Mouse (Mus musculus) limb, embryonic 13.5 days (tissue): Measurements from ENCODE around the gene Rhobtb1. TPM values are rescaled to one million over a fixed set of nuclear protein-coding genes. Genes with fewer than 3 reads are reported as not detected.
A peak's percentile ranks its signal among the peaks of the same experiment; 100 is the strongest.

Source experiments
- ATAC-seq: fragments of 200-750 bp; cut with Nextera tagmentation; 2 replicates; pipeline ENCODE4 v1.8.0; 2017; ENCODE audit warnings: low read depth, moderate number of reproducible peaks, moderate TSS enrichment; ENCODE audit not compliant: low FRiP score
- H3K27ac ChIP-seq: fragments of 300-500 bp; sonication (generic); 2 replicates; pipeline ENCODE4 v1.5.1; 2015; ENCODE audit warnings: inconsistent platforms, mild to moderate bottlenecking, moderate library complexity
- H3K27me3 ChIP-seq: fragments of 300-500 bp; sonication (generic); 2 replicates; pipeline ENCODE4 v1.6.1; 2015; ENCODE audit warnings: mild to moderate bottlenecking, inconsistent platforms
- H3K36me3 ChIP-seq: fragments of 300-500 bp; sonication (generic); 2 replicates; pipeline ENCODE4 v1.6.1; 2015; ENCODE audit warnings: inconsistent platforms, mild to moderate bottlenecking, moderate library complexity
- H3K4me1 ChIP-seq: fragments of 300-500 bp; sonication (generic); 2 replicates; pipeline ENCODE4 v1.6.1; 2015; ENCODE audit warnings: inconsistent platforms
- H3K4me2 ChIP-seq: fragments of 300-500 bp; sonication (generic); replicated peaks from 2 replicates; pipeline ENCODE4 v1.6.1; 2015; ENCODE audit warnings: inconsistent platforms, mild to moderate bottlenecking, moderate library complexity
- H3K4me3 ChIP-seq: fragments of 300-500 bp; sonication (generic); 2 replicates; pipeline ENCODE4 v1.5.1; 2015; ENCODE audit warnings: moderate library complexity, mild to moderate bottlenecking, inconsistent platforms
- H3K9ac ChIP-seq: fragments of 300-500 bp; sonication (generic); 2 replicates; pipeline ENCODE4 v1.6.1; 2015; ENCODE audit warnings: mild to moderate bottlenecking, inconsistent platforms
- H3K9me3 ChIP-seq: fragments of 300-500 bp; sonication (generic); 2 replicates; pipeline ENCODE4 v1.6.1; 2016; ENCODE audit warnings: inconsistent platforms
- WGBS: fragments of 180-500 bp; shearing (Covaris S2); methylation state at CpG from one replicate; pipeline ENCODE4 v1.1.7; 2015; 5-methylcytosine and 5-hydroxymethylcytosine counted together
- polyA plus RNA-seq: library from polyadenylated mRNA; unstranded; fragments of >200 nt; fragmentation: Nextera tagmentation; extraction: Ambion mirVana; gene quantifications from 2 replicates; pipeline ENCODE4 v1.2.1, GENCODE M21; 2015

Rhobtb1 gene
- polyA plus RNA-seq, 1 experiment from 2014 or later: 36.7 TPM

DNA sequence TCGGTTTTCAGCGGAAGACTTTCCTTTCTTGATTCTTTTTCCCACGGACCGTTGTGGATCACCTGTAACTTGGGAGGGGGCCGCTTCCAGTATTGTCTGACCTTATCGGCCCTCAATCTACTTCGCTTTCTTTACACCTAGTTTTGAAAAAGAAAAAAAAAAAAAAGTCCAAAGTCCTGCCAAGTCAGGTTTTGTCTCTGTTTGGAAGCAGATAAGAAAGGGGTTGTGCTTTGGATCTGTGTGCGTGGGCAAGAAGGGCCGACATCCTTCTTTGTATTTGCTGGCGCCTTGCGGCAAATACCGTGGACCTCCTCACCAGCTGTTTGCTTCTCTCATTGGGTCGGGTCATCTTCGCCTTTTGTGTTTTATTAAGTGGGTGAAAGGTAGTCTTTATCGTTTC is 114.2 kb downstream of the Rhobtb1 start:
- no peak overlapping the region for H3K27ac ChIP-seq
- no peaks in the 10 kb centered on the region for H3K27me3 ChIP-seq
- peaks cover 37% of the 10 kb centered on the region for H3K36me3 ChIP-seq
- H3K9ac ChIP-seq: no peak overlapping the region
- no peak overlapping the region for H3K4me3 ChIP-seq
- H3K9me3 ChIP-seq: no peaks in the 10 kb centered on the region
- H3K4me2 ChIP-seq: no peak overlapping the region
- peaks cover 35% of the 10 kb centered on the region for H3K4me1 ChIP-seq
- ATAC-seq: no peak
- 91% methylated on average over 15 of the region's 15 CpGs for WGBS

DNA sequence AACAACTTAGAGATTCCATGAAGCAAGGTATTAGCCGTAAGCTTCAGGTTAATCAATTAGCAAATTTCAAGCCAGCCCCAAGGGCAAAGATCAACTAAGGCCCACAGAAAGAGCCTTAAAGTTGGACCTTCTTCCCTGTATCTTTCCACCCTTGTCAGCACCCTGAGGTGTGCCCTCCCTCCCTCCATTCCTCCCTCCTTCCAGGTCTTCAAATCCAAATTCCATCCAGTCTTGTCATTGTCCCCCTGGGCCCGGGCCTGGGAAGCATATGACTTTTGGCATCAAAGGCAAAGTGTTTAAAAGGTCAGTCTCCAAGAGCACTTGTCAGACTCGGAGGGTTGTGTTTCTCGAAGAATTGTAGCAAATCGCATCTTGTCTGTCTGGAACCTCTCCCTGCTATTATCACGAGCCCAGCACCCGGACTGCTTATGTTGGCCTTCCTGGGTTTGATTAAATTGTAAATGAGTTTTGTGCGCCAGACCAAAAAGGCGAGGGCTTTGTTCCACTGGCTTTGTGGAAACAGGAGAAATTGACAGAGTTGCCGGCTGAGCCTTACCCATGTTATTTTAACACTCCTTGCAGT is 116.9 kb downstream of the Rhobtb1 start:
- H3K27ac ChIP-seq: no peak overlapping the region
- H3K36me3 ChIP-seq: peaks cover 57% of the 10 kb centered on the region
- no peaks in the 10 kb centered on the region for H3K27me3 ChIP-seq
- no peaks in the 10 kb centered on the region for H3K9me3 ChIP-seq
- H3K4me2 ChIP-seq: no peak overlapping the region
- ATAC-seq: no peak
- 61% methylated on average over 10 of the region's 10 CpGs for WGBS
- H3K9ac ChIP-seq: peak overlapping the region; percentile 3; the same call in 1 of the 2 replicates
- H3K4me3 ChIP-seq: no peak overlapping the region
- peaks cover 19% of the 10 kb centered on the region for H3K4me1 ChIP-seq

- H3K9me3 ChIP-seq: no peaks in the 10 kb centered on the region
- H3K27me3 ChIP-seq: no peaks in the 10 kb centered on the region
- WGBS: 76% methylated on average over 10 of the region's 10 CpGs
- no peak for ATAC-seq
- peaks cover 78% of the 10 kb centered on the region for H3K36me3 ChIP-seq
- no peaks in the 10 kb centered on the region for H3K4me1 ChIP-seq
- H3K9ac ChIP-seq: no peak overlapping the region
- H3K4me3 ChIP-seq: no peak overlapping the region
- H3K4me2 ChIP-seq: no peak overlapping the region
- H3K27ac ChIP-seq: no peak overlapping the region
These were observed 120.2 kb downstream of the Rhobtb1 start for GRCm38 (mm10) chr10:69271436-69271835.

DNA sequence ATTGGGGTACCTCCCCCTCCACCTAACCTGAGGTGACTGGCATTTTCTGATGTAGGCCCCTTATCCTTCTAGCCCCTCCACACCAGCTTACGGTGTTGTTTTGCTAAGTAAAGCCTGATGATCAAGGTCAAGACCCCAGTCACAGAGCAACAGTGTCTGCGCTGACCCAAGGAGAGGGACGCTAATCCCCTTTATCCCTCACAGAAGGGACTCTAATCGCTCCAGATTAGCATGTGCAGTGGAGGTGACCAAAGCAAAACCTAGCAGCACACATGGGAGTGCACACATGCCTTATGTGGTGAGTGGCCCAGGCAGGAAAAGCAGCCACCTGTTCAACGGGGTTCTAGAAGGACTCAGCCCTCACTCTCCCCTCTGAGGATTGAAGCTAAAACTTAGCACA is 123.0 kb downstream of the Rhobtb1 start:
- no peak for ATAC-seq
- H3K27ac ChIP-seq: no peak overlapping the region
- peaks cover 81% of the 10 kb centered on the region for H3K36me3 ChIP-seq

GRCm38 (mm10) chr10:69274705-69275104 is 123.5 kb downstream of the Rhobtb1 start:
- Histone ChIP-seq H3K4me1 (peaks cover 13% of the 10 kb centered on the region), H3K4me3 (no peak overlapping the region), H3K9me3 (no peaks in the 10 kb centered on the region), H3K4me2 (no peak overlapping the region), H3K27me3 (0 out of 2 replicates have a peak, but pooled peaks cover 3% of the 10 kb centered on the region), H3K9ac (no peak overlapping the region), H3K36me3 (peaks cover 85% of the 10 kb centered on the region), H3K27ac (no peak overlapping the region)
- no peak for ATAC-seq

More for the DNA sequence above, 123.0 kb downstream of the Rhobtb1 start:
- no peaks in the 10 kb centered on the region for H3K9me3 ChIP-seq
- no peak overlapping the region for H3K4me2 ChIP-seq
- peaks cover 10% of the 10 kb centered on the region for H3K4me1 ChIP-seq
- 0 out of 2 replicates have a peak, but pooled peaks cover 3% of the 10 kb centered on the region for H3K27me3 ChIP-seq
- H3K9ac ChIP-seq: no peak overlapping the region
- 50% methylated on average over 5 of the region's 5 CpGs for WGBS
- H3K4me3 ChIP-seq: no peak overlapping the region

GRCm38 (mm10) chr10:69275811-69276775 is 124.9 kb downstream of the Rhobtb1 start:
- no peak overlapping the region for H3K4me3 ChIP-seq
- no peak overlapping the region for H3K27ac ChIP-seq
- 88% methylated on average over 12 of the region's 12 CpGs for WGBS
- H3K27me3 ChIP-seq: 0 out of 2 replicates have a peak, but pooled peaks cover 3% of the 10 kb centered on the region
- ATAC-seq: no peak
- no peaks in the 10 kb centered on the region for H3K9me3 ChIP-seq
- H3K9ac ChIP-seq: no peak overlapping the region
- no peak overlapping the region for H3K4me2 ChIP-seq
- H3K4me1 ChIP-seq: peaks cover 13% of the 10 kb centered on the region
- H3K36me3 ChIP-seq: peaks cover 79% of the 10 kb centered on the region

GRCm38 (mm10) chr10:69276920-69277435 is 125.7 kb downstream of the Rhobtb1 start:
- Histone ChIP-seq H3K27ac (no peak overlapping the region), H3K4me1 (peaks cover 13% of the 10 kb centered on the region), H3K9me3 (no peaks in the 10 kb centered on the region), H3K9ac (no peak overlapping the region), H3K36me3 (peaks cover 75% of the 10 kb centered on the region), H3K4me3 (no peak overlapping the region), H3K4me2 (no peak overlapping the region), H3K27me3 (0 out of 2 replicates have a peak, but pooled peaks cover 3% of the 10 kb centered on the region)
- no peak for ATAC-seq
- WGBS: 94% methylated on average over 9 of the region's 9 CpGs

DNA sequence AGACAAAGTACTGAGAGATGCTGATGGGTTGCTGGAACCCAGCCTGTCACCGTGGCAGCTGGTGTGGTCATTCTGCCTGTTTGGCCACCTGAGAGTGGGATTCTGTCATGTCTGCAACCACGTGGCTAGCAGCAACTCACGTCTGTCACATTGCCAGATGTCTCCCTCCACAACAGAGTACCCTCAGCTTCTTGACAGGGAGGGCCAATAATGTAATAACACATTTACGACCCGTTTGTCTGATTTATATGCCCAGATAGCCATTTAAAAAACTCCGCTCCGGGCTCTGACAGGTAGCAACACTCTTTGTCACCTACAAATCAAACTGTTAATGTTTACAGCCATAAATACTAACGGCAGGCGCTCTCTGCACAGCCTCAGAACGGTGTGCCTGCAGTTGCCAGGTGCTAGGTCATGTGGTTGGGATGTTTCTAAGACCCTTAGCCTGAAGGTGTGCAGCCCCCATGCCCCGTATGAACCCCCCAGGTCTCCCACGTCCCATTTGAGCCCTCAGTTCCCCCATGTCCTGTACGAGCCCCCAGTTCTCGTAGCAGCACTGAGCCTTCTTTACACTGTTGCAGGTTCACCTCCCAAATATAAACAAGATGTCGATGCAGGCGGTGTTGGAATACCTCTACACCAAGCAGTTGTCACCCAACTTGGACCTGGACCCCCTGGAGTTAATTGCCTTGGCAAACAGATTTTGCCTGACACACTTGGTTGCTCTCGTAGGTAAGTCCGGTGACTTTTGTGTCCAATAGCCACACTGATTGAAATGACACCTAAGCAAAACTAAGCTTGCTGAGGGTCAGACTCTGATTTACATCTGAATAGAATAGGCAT is 127.8 kb downstream of the Rhobtb1 start:
- no peak overlapping the region for H3K4me2 ChIP-seq
- 24% methylated on average over 18 of the region's 18 CpGs for WGBS

DNA sequence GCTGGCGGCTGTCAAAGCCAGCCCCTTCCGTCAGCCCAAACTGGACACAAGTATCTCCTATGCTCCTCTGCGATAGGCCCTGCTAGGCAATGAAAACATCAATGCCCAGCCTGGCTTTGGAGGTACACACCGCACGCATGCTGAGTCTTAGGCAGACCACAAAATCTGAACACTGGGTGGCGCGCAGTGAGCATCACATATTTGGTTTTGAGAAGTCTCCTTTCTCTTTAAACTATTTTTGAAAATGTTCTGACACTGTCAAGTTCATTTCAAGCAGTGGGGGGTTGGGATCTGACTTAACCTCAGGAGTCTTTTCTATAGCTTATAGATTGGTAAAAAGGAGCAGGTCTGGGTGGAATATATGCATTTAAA is 128.4 kb downstream of the Rhobtb1 start:
- WGBS: 82% methylated on average over 7 of the region's 7 CpGs

More for the DNA sequence above, 127.8 kb downstream of the Rhobtb1 start:
- Histone ChIP-seq H3K36me3 (peaks cover 76% of the 10 kb centered on the region), H3K9ac (no peak overlapping the region), H3K27ac (no peak overlapping the region), H3K4me3 (no peak overlapping the region), H3K9me3 (no peaks in the 10 kb centered on the region), H3K4me1 (peaks cover 13% of the 10 kb centered on the region), H3K27me3 (0 out of 2 replicates have a peak, but pooled peaks cover 3% of the 10 kb centered on the region)
- peak; percentile 69 for ATAC-seq

GRCm38 (mm10) chr10:69286939-69287338 is 135.7 kb downstream of the Rhobtb1 start:
- H3K36me3 ChIP-seq: peaks cover 87% of the 10 kb centered on the region

More for the DNA sequence above, 128.4 kb downstream of the Rhobtb1 start:
- Histone ChIP-seq H3K27ac (no peak overlapping the region), H3K9ac (no peak overlapping the region), H3K36me3 (peaks cover 76% of the 10 kb centered on the region), H3K4me2 (no peak overlapping the region), H3K9me3 (no peaks in the 10 kb centered on the region), H3K4me3 (no peak overlapping the region), H3K4me1 (peaks cover 13% of the 10 kb centered on the region), H3K27me3 (0 out of 2 replicates have a peak, but pooled peaks cover 3% of the 10 kb centered on the region)
- no peak for ATAC-seq

DNA sequence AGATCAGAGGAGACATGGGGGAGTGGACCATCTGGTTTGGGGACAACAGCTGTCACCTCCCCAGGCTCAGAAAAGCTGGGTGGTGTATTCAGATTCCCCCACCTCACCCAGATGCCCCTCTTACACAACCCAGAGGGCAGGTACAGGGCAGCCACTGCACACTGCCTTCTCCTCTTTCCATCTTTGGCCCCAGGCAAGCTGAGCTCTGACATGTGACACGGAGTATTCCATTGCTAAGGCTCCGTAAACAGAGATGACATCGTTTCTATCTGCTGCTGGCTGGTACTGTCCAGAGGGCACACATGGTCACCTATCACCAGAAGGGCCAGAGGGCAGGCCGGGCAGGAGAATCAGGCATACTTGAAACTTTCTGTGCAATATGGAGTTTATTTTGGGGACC is 136.9 kb downstream of the Rhobtb1 start:
- ATAC-seq: no peak
- Histone ChIP-seq H3K27me3 (no peaks in the 10 kb centered on the region), H3K9me3 (no peaks in the 10 kb centered on the region), H3K4me3 (no peak overlapping the region), H3K4me2 (no peak overlapping the region), H3K4me1 (no peaks in the 10 kb centered on the region), H3K27ac (no peak overlapping the region), H3K36me3 (peaks cover 77% of the 10 kb centered on the region), H3K9ac (no peak overlapping the region)
- 90% methylated on average over 4 of the region's 4 CpGs for WGBS

More at GRCm38 (mm10) chr10:69286939-69287338, 135.7 kb downstream of the Rhobtb1 start:
- Histone ChIP-seq H3K4me3 (no peak overlapping the region), H3K27ac (no peak overlapping the region), H3K4me2 (no peak overlapping the region), H3K4me1 (no peaks in the 10 kb centered on the region), H3K9ac (no peak overlapping the region), H3K27me3 (no peaks in the 10 kb centered on the region), H3K9me3 (no peaks in the 10 kb centered on the region)
- ATAC-seq: no peak
- 98% methylated on average over 3 of the region's 3 CpGs for WGBS
